In the genomic region with DNA sequence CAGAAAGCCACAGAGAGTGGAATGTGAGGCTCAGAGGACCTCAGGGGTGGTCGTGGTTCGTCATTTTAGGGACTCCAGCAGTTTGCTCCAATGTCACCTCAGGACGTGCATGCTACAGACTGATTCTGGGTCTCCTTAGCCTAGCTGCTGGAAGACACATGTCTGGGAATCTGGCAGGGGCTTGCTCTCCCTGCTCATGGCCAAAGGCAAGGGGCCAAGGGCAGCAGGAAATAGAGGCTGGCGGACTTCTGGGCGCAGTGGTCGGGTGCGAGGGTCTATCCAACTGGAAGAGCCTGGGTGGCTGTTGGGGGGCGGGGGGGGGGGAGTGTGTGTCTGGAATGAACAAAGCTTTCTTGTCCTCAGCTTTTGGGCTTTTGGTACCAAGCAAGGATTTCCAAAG, we compare ENCODE assay signal across 1 mouse cellular context. TPM values are rescaled to one million over a fixed set of nuclear protein-coding genes. Genes with fewer than 3 reads are reported as not detected.
"Had no signal": no experiment of that assay in that cellular context is flagged by ENCODE, and none has a peak within 500 bp of the region (broad histone marks: within the 10 kb centered on the region; RNA-seq: fewer than 3 reads in every experiment).

No protein-coding gene starts in this region.

RNA-seq across cellular contexts. Expression of a gene that starts 6.1 kb away (rescaled TPM):
- total RNA-seq: neutrophil, adult 5-6 weeks had no signal

RNA-seq across cellular contexts. Expression of a gene that starts 18.5 kb away (rescaled TPM):
- total RNA-seq: neutrophil, adult 5-6 weeks had no signal
